Mouse (Mus musculus): ENCODE results near the gene Neu3. TPM values are rescaled to one million over a fixed set of nuclear protein-coding genes. Genes with fewer than 3 reads are reported as not detected.

Gene Neu3
- total and polyA plus RNA-seq, 2 experiments: 0.46 to 0.69 TPM

- Histone ChIP-seq H3K9ac (ENCODE audit: low read depth, low read length) (no peak overlapping the region), H3K36me3 (ENCODE audit: control insufficient read depth, insufficient read depth, low read length) (no peaks in the 10 kb centered on the region), H3K4me1 (ENCODE audit: control insufficient read depth, insufficient read depth, low read length) (peaks cover 5% of the 10 kb centered on the region; the same call in 1 of the 2 replicates), H3K4me3 (ENCODE audit: insufficient read depth, low read depth, low read length) (no peak overlapping the region), H3K27ac (replicated peaks; ENCODE audit: insufficient read depth, low read depth, low read length) (no peak overlapping the region), H3K27me3 (ENCODE audit: control insufficient read depth, insufficient read depth, low read length) (no peaks in the 10 kb centered on the region), H3K79me2 (ENCODE audit: control insufficient read depth, insufficient read depth, low read length) (no peaks in the 10 kb centered on the region)
- peak; percentile 44 for DNase-seq (ENCODE audit: extremely low read depth, low read depth, low spot score)
- TF ChIP-seq CTCF (IDR thresholded peaks at IDR 0.05; ENCODE audit: low read depth, low read length) (no peak), POLR2A (IDR thresholded peaks at IDR 0.05; ENCODE audit: extremely low read depth, insufficient read depth, low read length) (no peak)
- WGBS: 32% methylated on average over 11 of the region's 11 CpGs
These were observed 36.2 kb upstream of the Neu3 start for GRCm38 (mm10) chr7:99864241-99865028.

GRCm38 (mm10) chr7:99863362-99863761 is 35.1 kb upstream of the Neu3 start, which contains the start of gene Spcs2:
TSS of gene Spcs2 (minus strand) at chr7:99863462.
- 83% methylated on average over 7 of the region's 7 CpGs for WGBS
- Histone ChIP-seq H3K79me2 (ENCODE audit: control insufficient read depth, insufficient read depth, low read length) (no peaks in the 10 kb centered on the region; the same call in 1 of the 2 replicates), H3K27ac (replicated peaks; ENCODE audit: insufficient read depth, low read depth, low read length) (no peak within 1 kb of the TSS), H3K9ac (ENCODE audit: low read depth, low read length) (no peak within 1 kb of the TSS), H3K4me3 (ENCODE audit: insufficient read depth, low read depth, low read length) (no peak within 1 kb of the TSS), H3K27me3 (ENCODE audit: control insufficient read depth, insufficient read depth, low read length) (no peaks in the 10 kb centered on the region), H3K4me1 (ENCODE audit: control insufficient read depth, insufficient read depth, low read length) (peaks cover 5% of the 10 kb centered on the region; the same call in 1 of the 2 replicates), H3K36me3 (ENCODE audit: control insufficient read depth, insufficient read depth, low read length) (no peaks in the 10 kb centered on the region)
- TF ChIP-seq CTCF (IDR thresholded peaks at IDR 0.05; ENCODE audit: low read depth, low read length) (no peak), POLR2A (IDR thresholded peaks at IDR 0.05; ENCODE audit: extremely low read depth, insufficient read depth, low read length) (no peak)
- no peak for DNase-seq (ENCODE audit: extremely low read depth, low read depth, low spot score)

- H3K36me3 ChIP-seq (ENCODE audit: control insufficient read depth, insufficient read depth, low read length): peaks cover 4% of the 10 kb centered on the region
- H3K9ac ChIP-seq (ENCODE audit: low read depth, low read length): peak within 1 kb of the TSS; percentile 81
- no peak for TF ChIP-seq CTCF (IDR thresholded peaks at IDR 0.05; ENCODE audit: low read depth, low read length)
- peak; percentile 84 for TF ChIP-seq POLR2A (IDR thresholded peaks at IDR 0.05; ENCODE audit: extremely low read depth, insufficient read depth, low read length)
- DNase-seq (ENCODE audit: extremely low read depth, low read depth, low spot score): peak; percentile 95
- H3K4me1 ChIP-seq (ENCODE audit: control insufficient read depth, insufficient read depth, low read length): peaks cover 12% of the 10 kb centered on the region
- peak within 1 kb of the TSS; percentile 45 for H3K27ac ChIP-seq (replicated peaks; ENCODE audit: insufficient read depth, low read depth, low read length)
- H3K4me3 ChIP-seq (ENCODE audit: insufficient read depth, low read depth, low read length): peak within 1 kb of the TSS; percentile 71
- WGBS: under 1% methylated on average over 42 of the region's 42 CpGs
- peaks cover 20% of the 10 kb centered on the region; the same call in 1 of the 2 replicates for H3K79me2 ChIP-seq (ENCODE audit: control insufficient read depth, insufficient read depth, low read length)
- H3K27me3 ChIP-seq (ENCODE audit: control insufficient read depth, insufficient read depth, low read length): no peaks in the 10 kb centered on the region
These were observed 30.8 kb upstream of the Neu3 start, which contains the start of gene Xrra1 for GRCm38 (mm10) chr7:99858813-99859585. TSS of gene Xrra1 (plus strand) at chr7:99859116.

GRCm38 (mm10) chr7:99858175-99858812 is 30.1 kb upstream of the Neu3 start:
- peaks cover 12% of the 10 kb centered on the region for H3K4me1 ChIP-seq (ENCODE audit: control insufficient read depth, insufficient read depth, low read length)
- peaks cover 6% of the 10 kb centered on the region for H3K36me3 ChIP-seq (ENCODE audit: control insufficient read depth, insufficient read depth, low read length)
- 1% methylated on average over 19 of the region's 19 CpGs for WGBS
- H3K9ac ChIP-seq (ENCODE audit: low read depth, low read length): peak overlapping the region; percentile 81
- H3K27ac ChIP-seq (replicated peaks; ENCODE audit: insufficient read depth, low read depth, low read length): peak overlapping the region; percentile 45
- H3K79me2 ChIP-seq (ENCODE audit: control insufficient read depth, insufficient read depth, low read length): peaks cover 26% of the 10 kb centered on the region; the same call in 1 of the 2 replicates
- DNase-seq (ENCODE audit: extremely low read depth, low read depth, low spot score): no peak
- no peaks in the 10 kb centered on the region for H3K27me3 ChIP-seq (ENCODE audit: control insufficient read depth, insufficient read depth, low read length)
- no peak for TF ChIP-seq CTCF (IDR thresholded peaks at IDR 0.05; ENCODE audit: low read depth, low read length)
- no peak for TF ChIP-seq POLR2A (IDR thresholded peaks at IDR 0.05; ENCODE audit: extremely low read depth, insufficient read depth, low read length)
- peak overlapping the region; percentile 71 for H3K4me3 ChIP-seq (ENCODE audit: insufficient read depth, low read depth, low read length)

GRCm38 (mm10) chr7:99856266-99856861 is 28.1 kb upstream of the Neu3 start:
- H3K79me2 ChIP-seq (ENCODE audit: control insufficient read depth, insufficient read depth, low read length): peaks cover 39% of the 10 kb centered on the region; the same call in 1 of the 2 replicates
- no peaks in the 10 kb centered on the region for H3K27me3 ChIP-seq (ENCODE audit: control insufficient read depth, insufficient read depth, low read length)
- no peak for TF ChIP-seq POLR2A (IDR thresholded peaks at IDR 0.05; ENCODE audit: extremely low read depth, insufficient read depth, low read length)
- TF ChIP-seq CTCF (IDR thresholded peaks at IDR 0.05; ENCODE audit: low read depth, low read length): no peak
- 83% methylated on average over 14 of the region's 14 CpGs for WGBS
- no peak overlapping the region for H3K27ac ChIP-seq (replicated peaks; ENCODE audit: insufficient read depth, low read depth, low read length)
- H3K4me1 ChIP-seq (ENCODE audit: control insufficient read depth, insufficient read depth, low read length): peaks cover 12% of the 10 kb centered on the region
- no peak for DNase-seq (ENCODE audit: extremely low read depth, low read depth, low spot score)
- peaks cover 6% of the 10 kb centered on the region for H3K36me3 ChIP-seq (ENCODE audit: control insufficient read depth, insufficient read depth, low read length)
- no peak overlapping the region for H3K4me3 ChIP-seq (ENCODE audit: insufficient read depth, low read depth, low read length)
- no peak overlapping the region for H3K9ac ChIP-seq (ENCODE audit: low read depth, low read length)

Measured in liver, adult 2 months (tissue).